Mouse (Mus musculus): Measurements from ENCODE around the gene Lag3. TPM values are rescaled to one million over a fixed set of nuclear protein-coding genes. Genes with fewer than 3 reads are reported as not detected.

Lag3 gene
- polyA plus RNA-seq, 1 experiment from 2014 or later = 0.40 TPM

GRCm38 (mm10) chr6:124943526-124943925, 32.0 kb upstream of the Lag3 start:
- Histone ChIP-seq H3K27ac (ENCODE audit: low read depth) (no peak overlapping the region), H3K4me1 (ENCODE audit: insufficient read depth) (no peaks in the 10 kb centered on the region), H3K9ac (replicated peaks) (no peak overlapping the region), H3K4me2 (ENCODE audit: low read depth, low read length) (no peak overlapping the region), H3K27me3 (ENCODE audit: insufficient read depth, low read length) (no peaks in the 10 kb centered on the region), H3K9me3 (ENCODE audit: low read length) (no peaks in the 10 kb centered on the region), H3K4me3 (ENCODE audit: low read depth, low read length) (no peak overlapping the region), H3K36me3 (replicated peaks; ENCODE audit: insufficient read depth, low read length) (peaks cover 4% of the 10 kb centered on the region; the same call in 1 of the 2 replicates)
- no peak for ATAC-seq
- TF ChIP-seq CTCF (IDR thresholded peaks at IDR 0.05; ENCODE audit: low read depth) (no peak), EP300 (IDR thresholded peaks at IDR 0.05; ENCODE audit: low read depth) (no peak)
- 74% methylated on average over 3 of the region's 3 CpGs for WGBS (ENCODE audit: insufficient replicate concordance)
- no peak for DNase-seq

- Histone ChIP-seq H3K4me1 (ENCODE audit: insufficient read depth) (no peaks in the 10 kb centered on the region), H3K27ac (ENCODE audit: low read depth) (no peak overlapping the region), H3K36me3 (replicated peaks; ENCODE audit: insufficient read depth, low read length) (peaks cover 13% of the 10 kb centered on the region; the same call in 1 of the 2 replicates), H3K9me3 (ENCODE audit: low read length) (no peaks in the 10 kb centered on the region), H3K27me3 (ENCODE audit: insufficient read depth, low read length) (no peaks in the 10 kb centered on the region), H3K4me2 (ENCODE audit: low read depth, low read length) (no peak overlapping the region), H3K9ac (replicated peaks) (no peak overlapping the region), H3K4me3 (ENCODE audit: low read depth, low read length) (no peak overlapping the region)
- DNase-seq = no peak
- ATAC-seq = no peak
- TF ChIP-seq EP300 (IDR thresholded peaks at IDR 0.05; ENCODE audit: low read depth) = no peak
- no peak for TF ChIP-seq CTCF (IDR thresholded peaks at IDR 0.05; ENCODE audit: low read depth)
- WGBS (ENCODE audit: insufficient replicate concordance) = 94% methylated on average over 1 of the region's 1 CpGs
These were observed 30.2 kb upstream of the Lag3 start for GRCm38 (mm10) chr6:124941679-124942078.

- WGBS (ENCODE audit: insufficient replicate concordance) = 88% methylated on average over 7 of the region's 7 CpGs
- ATAC-seq (no peak), DNase-seq (no peak)
- Histone ChIP-seq H3K4me2 (ENCODE audit: low read depth, low read length) (no peak overlapping the region), H3K27me3 (ENCODE audit: insufficient read depth, low read length) (no peaks in the 10 kb centered on the region), H3K4me1 (ENCODE audit: insufficient read depth) (0 out of 2 replicates have a peak, but pooled peaks cover 4% of the 10 kb centered on the region), H3K4me3 (ENCODE audit: low read depth, low read length) (no peak overlapping the region), H3K27ac (ENCODE audit: low read depth) (no peak overlapping the region), H3K9me3 (ENCODE audit: low read length) (no peaks in the 10 kb centered on the region), H3K36me3 (replicated peaks; ENCODE audit: insufficient read depth, low read length) (peaks cover 40% of the 10 kb centered on the region), H3K9ac (replicated peaks) (no peak overlapping the region)
- TF ChIP-seq EP300 (IDR thresholded peaks at IDR 0.05; ENCODE audit: low read depth) (no peak), CTCF (IDR thresholded peaks at IDR 0.05; ENCODE audit: low read depth) (no peak)
These were observed 27.0 kb upstream of the Lag3 start for GRCm38 (mm10) chr6:124938554-124938953.

- TF ChIP-seq CTCF (IDR thresholded peaks at IDR 0.05; ENCODE audit: low read depth) (no peak), EP300 (IDR thresholded peaks at IDR 0.05; ENCODE audit: low read depth) (no peak)
- ATAC-seq (no peak), DNase-seq (no peak)
- Histone ChIP-seq H3K4me1 (ENCODE audit: insufficient read depth) (peaks cover 8% of the 10 kb centered on the region), H3K36me3 (replicated peaks; ENCODE audit: insufficient read depth, low read length) (peaks cover 45% of the 10 kb centered on the region), H3K9ac (replicated peaks) (no peak overlapping the region), H3K9me3 (ENCODE audit: low read length) (no peaks in the 10 kb centered on the region), H3K27ac (ENCODE audit: low read depth) (no peak overlapping the region), H3K4me2 (ENCODE audit: low read depth, low read length) (no peak overlapping the region), H3K4me3 (ENCODE audit: low read depth, low read length) (no peak overlapping the region), H3K27me3 (ENCODE audit: insufficient read depth, low read length) (no peaks in the 10 kb centered on the region)
- 78% methylated on average over 2 of the region's 2 CpGs for WGBS (ENCODE audit: insufficient replicate concordance)
These were observed 26.0 kb upstream of the Lag3 start for GRCm38 (mm10) chr6:124937493-124937892.

DNA sequence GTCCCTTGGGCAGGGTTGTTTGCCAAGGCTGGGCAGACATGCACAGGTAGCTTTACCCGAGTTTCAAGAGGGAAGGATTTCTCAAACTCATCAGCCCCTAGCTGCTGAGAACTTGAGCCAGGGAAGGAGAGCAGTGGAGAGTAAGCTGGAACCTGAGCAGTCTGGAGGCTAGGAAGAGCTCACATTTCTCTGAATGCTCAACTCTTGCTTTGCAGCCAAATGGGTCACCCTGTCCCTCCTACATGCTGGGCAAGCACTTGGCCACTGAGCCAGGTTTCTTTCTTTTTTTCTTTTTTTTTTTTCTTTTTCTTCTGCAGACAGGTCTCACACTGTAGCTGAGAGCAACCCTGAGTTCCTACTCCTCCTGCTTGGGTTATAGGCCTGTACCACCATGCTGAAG, 25.2 kb upstream of the Lag3 start:
- Histone ChIP-seq H3K27ac (ENCODE audit: low read depth) (no peak overlapping the region), H3K36me3 (replicated peaks; ENCODE audit: insufficient read depth, low read length) (peaks cover 45% of the 10 kb centered on the region), H3K9ac (replicated peaks) (no peak overlapping the region), H3K9me3 (ENCODE audit: low read length) (no peaks in the 10 kb centered on the region), H3K4me1 (ENCODE audit: insufficient read depth) (peaks cover 13% of the 10 kb centered on the region), H3K4me2 (ENCODE audit: low read depth, low read length) (no peak overlapping the region), H3K4me3 (ENCODE audit: low read depth, low read length) (no peak overlapping the region), H3K27me3 (ENCODE audit: insufficient read depth, low read length) (no peaks in the 10 kb centered on the region)
- WGBS (ENCODE audit: insufficient replicate concordance) = 67% methylated on average over 1 of the region's 1 CpGs
- DNase-seq (no peak), ATAC-seq (no peak)
- TF ChIP-seq EP300 (IDR thresholded peaks at IDR 0.05; ENCODE audit: low read depth) (no peak), CTCF (IDR thresholded peaks at IDR 0.05; ENCODE audit: low read depth) (no peak)

GRCm38 (mm10) chr6:124934670-124935069, 23.2 kb upstream of the Lag3 start:
- WGBS (ENCODE audit: insufficient replicate concordance) = 89% methylated on average over 7 of the region's 7 CpGs
- no peak overlapping the region for H3K9ac ChIP-seq (replicated peaks)

GRCm38 (mm10) chr6:124933127-124933526, 21.6 kb upstream of the Lag3 start:
- H3K36me3 ChIP-seq (replicated peaks; ENCODE audit: insufficient read depth, low read length) = peaks cover 37% of the 10 kb centered on the region
- H3K27me3 ChIP-seq (ENCODE audit: insufficient read depth, low read length) = no peaks in the 10 kb centered on the region
- H3K4me1 ChIP-seq (ENCODE audit: insufficient read depth) = peaks cover 19% of the 10 kb centered on the region
- no peak overlapping the region for H3K4me3 ChIP-seq (ENCODE audit: low read depth, low read length)
- H3K9ac ChIP-seq (replicated peaks) = no peak overlapping the region
- no peaks in the 10 kb centered on the region for H3K9me3 ChIP-seq (ENCODE audit: low read length)
- 79% methylated on average over 3 of the region's 3 CpGs for WGBS (ENCODE audit: insufficient replicate concordance)
- no peak overlapping the region for H3K27ac ChIP-seq (ENCODE audit: low read depth)
- no peak for DNase-seq
- no peak overlapping the region for H3K4me2 ChIP-seq (ENCODE audit: low read depth, low read length)
- no peak for ATAC-seq
- no peak for TF ChIP-seq EP300 (IDR thresholded peaks at IDR 0.05; ENCODE audit: low read depth)
- TF ChIP-seq CTCF (IDR thresholded peaks at IDR 0.05; ENCODE audit: low read depth) = no peak; the same call in 1 of the 2 replicates

More at GRCm38 (mm10) chr6:124934670-124935069, 23.2 kb upstream of the Lag3 start:
- ATAC-seq (no peak), DNase-seq (no peak)
- H3K36me3 ChIP-seq (replicated peaks; ENCODE audit: insufficient read depth, low read length) = peaks cover 45% of the 10 kb centered on the region
- H3K27me3 ChIP-seq (ENCODE audit: insufficient read depth, low read length) = no peaks in the 10 kb centered on the region
- no peak overlapping the region for H3K4me2 ChIP-seq (ENCODE audit: low read depth, low read length)
- H3K27ac ChIP-seq (ENCODE audit: low read depth) = no peak overlapping the region
- H3K4me3 ChIP-seq (ENCODE audit: low read depth, low read length) = no peak overlapping the region
- TF ChIP-seq EP300 (IDR thresholded peaks at IDR 0.05; ENCODE audit: low read depth) (no peak), CTCF (IDR thresholded peaks at IDR 0.05; ENCODE audit: low read depth) (no peak)
- no peaks in the 10 kb centered on the region for H3K9me3 ChIP-seq (ENCODE audit: low read length)
- H3K4me1 ChIP-seq (ENCODE audit: insufficient read depth) = peaks cover 19% of the 10 kb centered on the region
